Mouse (Mus musculus) erythroid progenitor cell, adult 5-6 weeks (primary cell): ENCODE measurements around the gene Fbxw15. TPM values are rescaled to one million over a fixed set of nuclear protein-coding genes. Genes with fewer than 3 reads are reported as not detected.
"Not testable (repeated sequence)": the region's sequence is repeated elsewhere in the genome, so short reads cannot be mapped to it uniquely, and the experiment has no call there.

Experiments
- ATAC-seq: replicated peaks from 2 replicates; pipeline ENCODE4 v1.8.0; 2016; ENCODE audit warnings: moderate number of reproducible peaks, mild to moderate bottlenecking, moderate TSS enrichment, inconsistent platforms; ENCODE audit not compliant: poor library complexity, low FRiP score, severe bottlenecking
- total RNA-seq, 2 experiments: library from RNA; stranded (forward) in 1 of 2; stranded (reverse) in 1 of 2; fragments of 150-400 nt in 1 of 2; fragments of 186-747, 209-891 nt in 1 of 2; gene quantifications; 2 replicates each; pipeline versions ENCODE4 v1.2.3 to v1.2.4; 2015 to 2017; ENCODE audit warnings: low replicate concordance in 2 of 2

The Fbxw15 gene
- total RNA-seq (2015; ENCODE audit: low replicate concordance) (not detected in 2 replicates), total RNA-seq (2017; ENCODE audit: low replicate concordance) (not detected in 2 replicates)

DNA sequence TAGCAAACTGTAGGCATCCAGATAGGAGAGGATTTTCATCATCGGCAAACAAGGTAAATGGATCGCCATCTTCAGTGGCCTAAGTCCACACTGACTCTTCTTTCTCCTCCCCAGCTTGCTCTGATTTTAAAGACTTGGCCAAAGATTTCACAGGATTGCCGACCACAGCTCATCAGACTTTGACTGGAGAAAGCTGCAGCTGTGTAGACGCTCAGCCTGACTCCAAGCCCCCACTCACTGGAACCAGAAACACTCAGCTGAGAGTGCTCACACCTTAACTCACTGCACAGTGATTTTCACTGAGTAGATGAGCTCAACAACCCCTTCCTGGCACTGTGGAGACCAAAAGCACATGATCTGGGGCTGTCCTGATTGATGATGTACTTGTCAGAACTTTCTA lies at the start of gene Fbxw15:
TSS of gene Fbxw15 (minus strand) at position 101 of the 400 bp plus-strand sequence.
- ATAC-seq = not testable (repeated sequence)

DNA sequence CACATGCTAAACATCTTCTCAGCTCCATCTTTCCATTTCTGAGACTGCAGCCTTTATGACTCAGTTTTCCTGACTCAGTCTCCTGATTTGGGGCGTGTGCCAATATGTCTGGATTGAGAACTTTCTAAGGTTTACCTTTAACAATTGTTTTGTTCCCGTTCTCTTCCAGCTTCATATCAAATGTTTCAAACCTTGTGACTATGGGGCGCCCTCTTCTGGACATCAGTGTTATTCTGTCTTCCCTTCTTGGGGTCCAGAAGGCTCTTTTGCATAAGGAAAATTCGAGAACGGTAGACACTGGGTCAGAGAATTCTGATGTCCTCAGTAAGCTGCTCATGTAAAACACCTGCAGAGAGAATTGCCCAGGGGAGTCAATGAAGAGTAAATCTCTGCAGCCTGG lies 38.8 kb upstream of the Fbxw15 start:
- not testable (repeated sequence) for ATAC-seq

DNA sequence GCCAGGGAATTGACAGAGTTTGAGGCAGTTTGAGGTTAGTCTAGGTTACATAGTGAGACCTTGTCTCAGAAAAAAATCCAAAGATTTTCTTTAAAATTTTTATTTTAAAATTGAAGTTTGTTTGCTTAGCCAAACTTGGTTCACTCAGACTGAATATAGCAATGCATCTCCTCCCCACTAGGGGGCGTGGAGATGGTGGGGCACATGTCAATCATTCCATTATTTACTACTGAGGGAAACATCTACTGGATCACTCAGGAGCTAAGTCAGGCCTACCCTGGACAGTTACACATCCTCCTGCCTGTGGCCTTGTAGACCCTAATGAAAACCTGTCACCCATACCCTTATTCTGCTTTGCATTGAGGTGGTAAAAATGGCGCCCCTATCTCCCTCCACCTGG lies 34.1 kb upstream of the Fbxw15 start:
- ATAC-seq = not testable (repeated sequence)

DNA sequence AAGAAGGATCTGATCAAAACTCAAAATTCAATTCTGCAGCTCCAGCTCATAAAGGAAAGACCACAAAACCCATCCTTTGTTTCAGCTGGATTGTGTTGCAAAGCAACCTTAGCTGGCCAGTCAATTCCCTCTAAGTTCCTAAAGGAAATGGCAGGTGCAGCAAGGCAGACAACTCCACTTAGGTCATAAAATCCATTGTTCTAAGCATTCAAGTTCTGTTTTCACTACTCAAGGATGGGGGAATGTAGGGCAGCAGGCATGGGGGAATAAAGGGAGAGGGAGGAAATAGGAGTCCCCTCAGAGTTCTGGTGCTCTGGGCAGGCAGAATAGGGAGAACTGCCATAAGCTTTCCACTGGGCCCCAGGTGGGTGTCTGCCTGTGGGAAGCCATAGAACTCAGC lies 29.2 kb upstream of the Fbxw15 start:
- no peak for ATAC-seq

DNA sequence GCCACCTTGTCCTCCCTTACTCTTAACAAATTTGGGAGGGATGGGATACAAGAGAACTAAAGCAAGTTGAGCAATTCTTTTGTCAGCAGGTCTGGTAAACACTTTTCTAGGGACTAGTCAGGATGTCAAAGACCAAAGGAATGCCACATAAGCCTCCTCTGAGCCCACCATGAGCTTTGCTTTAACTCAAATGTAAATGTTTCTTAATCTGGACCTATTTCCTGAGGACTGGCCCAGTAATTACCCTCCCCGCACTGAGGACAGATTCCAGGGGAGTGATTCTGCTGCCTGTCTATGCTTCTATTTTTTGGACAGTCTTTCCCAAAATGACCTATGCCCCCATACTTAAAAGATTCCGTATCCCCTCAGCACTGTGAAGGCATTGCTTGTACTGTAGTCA lies 26.8 kb upstream of the Fbxw15 start:
- ATAC-seq = no peak

DNA sequence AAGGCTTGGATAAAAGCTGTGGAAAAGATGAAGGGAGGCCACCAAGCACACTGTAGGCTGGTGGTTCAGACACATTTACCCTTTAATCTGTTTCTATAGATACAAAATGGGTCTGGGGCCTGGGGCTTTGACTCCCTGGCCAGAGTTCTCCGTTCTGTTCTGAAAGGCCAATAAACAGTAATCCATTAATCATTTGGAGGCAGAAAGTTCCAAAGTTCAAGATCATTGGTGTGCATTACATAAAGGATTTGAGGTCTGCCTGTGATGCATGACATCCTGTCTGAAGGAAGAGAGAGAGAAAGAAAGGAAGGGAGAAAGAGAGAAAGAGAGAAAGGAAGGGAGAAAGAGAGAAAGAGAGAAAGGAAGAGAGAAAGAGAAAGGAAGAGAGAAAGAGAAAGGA lies 2.5 kb downstream of the Fbxw15 start:
- no peak for ATAC-seq

DNA sequence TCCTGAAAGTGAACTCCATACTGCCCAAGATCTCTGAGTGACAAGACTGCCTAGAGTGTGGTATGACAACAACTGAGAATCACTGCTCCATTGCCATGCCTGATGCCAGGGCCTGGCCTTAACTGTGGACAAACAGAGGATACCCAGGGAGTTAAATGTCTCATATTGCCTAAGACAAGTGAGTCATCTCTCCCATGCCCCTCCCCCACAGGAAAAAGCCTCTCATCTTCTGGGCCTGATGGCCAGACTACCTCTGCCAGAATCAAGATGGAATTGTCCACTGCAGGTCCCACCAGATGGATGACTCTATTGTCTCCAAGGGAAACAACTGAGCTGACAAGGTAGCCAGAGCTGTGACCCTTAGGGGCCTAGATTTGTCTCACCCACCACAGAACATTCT lies 6.0 kb downstream of the Fbxw15 start:
- ATAC-seq = not testable (repeated sequence)

DNA sequence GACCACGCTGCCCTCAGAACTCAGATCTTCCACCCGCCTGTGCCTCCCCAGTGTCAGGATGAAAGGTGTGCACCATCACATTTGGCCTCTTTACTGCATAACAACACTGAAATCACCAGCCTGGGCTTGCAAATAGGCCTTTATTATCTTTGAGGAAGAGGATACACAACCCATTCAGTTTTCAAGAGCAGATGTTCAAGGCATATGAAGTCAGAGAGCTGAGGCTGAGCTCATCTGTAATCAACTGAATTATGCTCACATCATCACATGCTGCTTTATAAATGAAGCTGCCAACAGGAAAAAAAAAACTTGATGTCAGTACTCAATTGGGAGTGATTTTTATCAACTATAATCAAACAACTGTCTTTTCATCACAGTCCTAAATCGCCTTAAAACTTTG lies 15.6 kb downstream of the Fbxw15 start:
- no peak for ATAC-seq

DNA sequence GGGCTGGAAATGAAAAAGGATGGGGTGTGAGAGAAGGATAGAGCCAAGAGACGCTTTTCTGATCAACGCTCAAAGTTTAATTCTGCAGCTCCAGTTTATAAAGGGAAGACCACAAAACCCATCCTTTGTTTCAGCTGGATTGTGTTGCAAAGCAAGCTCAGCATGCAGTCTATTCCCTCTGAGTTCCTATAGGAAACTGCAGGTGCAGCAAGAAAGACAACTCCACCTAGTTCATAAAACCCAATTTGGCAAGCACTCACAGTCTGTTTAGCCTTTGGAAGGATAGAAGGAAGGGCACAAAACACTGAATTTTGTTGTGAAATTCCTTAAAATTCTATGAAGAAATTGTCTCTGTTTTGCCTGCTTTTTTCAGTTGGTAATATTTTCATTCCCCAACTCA lies 18.4 kb downstream of the Fbxw15 start:
- not testable (repeated sequence) for ATAC-seq

DNA sequence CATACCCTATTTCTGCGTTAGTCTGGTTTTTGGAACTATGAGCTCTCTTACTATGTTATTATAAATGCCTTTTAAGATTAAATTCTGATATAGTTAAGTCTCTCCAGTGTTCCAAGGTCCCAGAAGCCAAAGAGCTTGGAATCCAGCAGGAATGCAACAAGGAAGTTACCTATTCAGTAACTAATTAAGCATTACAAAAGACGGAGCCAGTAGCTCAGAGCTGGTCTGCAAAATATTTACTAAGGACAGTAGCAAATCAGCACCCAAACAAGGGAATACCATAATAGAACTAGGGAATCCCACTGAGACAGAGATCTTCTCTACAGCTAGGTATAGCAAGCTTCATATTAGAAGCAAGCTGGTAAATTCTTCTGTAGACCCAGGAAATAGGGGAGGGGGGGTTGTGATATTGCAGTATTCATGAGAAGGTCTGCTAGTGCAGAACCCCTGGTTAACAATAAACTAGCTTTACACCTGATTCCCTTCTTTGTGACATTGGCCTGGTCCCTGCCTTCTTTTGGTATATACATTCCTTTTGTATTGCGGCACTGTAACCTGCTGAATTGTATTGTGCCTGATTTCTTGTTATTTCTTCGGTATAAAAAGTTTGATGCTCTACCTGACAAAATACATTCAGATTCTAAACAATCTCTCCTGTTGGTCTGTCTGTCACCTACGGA lies 44.5 kb downstream of the Fbxw15 start:
- no peak for ATAC-seq

Other genes with a start within 250 kb of the Fbxw15 start
- gene Fbxw28, start 228.6 kb downstream of the Fbxw15 start, total RNA-seq (2015; ENCODE audit: low replicate concordance) = not detected in 2 replicates
- not detected in 2 replicates for gene Fbxw28, start 228.6 kb downstream of the Fbxw15 start, total RNA-seq (2017; ENCODE audit: low replicate concordance)
- not detected in 2 replicates for gene Fbxw22, start 164.0 kb downstream of the Fbxw15 start, total RNA-seq (2015; ENCODE audit: low replicate concordance)
- not detected in 2 replicates for gene Fbxw22, start 164.0 kb downstream of the Fbxw15 start, total RNA-seq (2017; ENCODE audit: low replicate concordance)
- gene Fbxw16, start 119.1 kb downstream of the Fbxw15 start, total RNA-seq (2015; ENCODE audit: low replicate concordance) = not detected in 2 replicates
- gene Fbxw16, start 119.1 kb downstream of the Fbxw15 start, total RNA-seq (2017; ENCODE audit: low replicate concordance) = not detected in 2 replicates
- not detected in 2 replicates for gene Fbxw19, start 72.4 kb downstream of the Fbxw15 start, total RNA-seq (2015; ENCODE audit: low replicate concordance)
- gene Fbxw19, start 72.4 kb downstream of the Fbxw15 start, total RNA-seq (2017; ENCODE audit: low replicate concordance) = not detected in 2 replicates
- not detected in 2 replicates for gene Fbxw24, start 57.8 kb upstream of the Fbxw15 start, total RNA-seq (2015; ENCODE audit: low replicate concordance)
- gene Fbxw24, start 57.8 kb upstream of the Fbxw15 start, total RNA-seq (2017; ENCODE audit: low replicate concordance) = not detected in 2 replicates
- not detected in 2 replicates for gene Fbxw25, start 96.4 kb upstream of the Fbxw15 start, total RNA-seq (2015; ENCODE audit: low replicate concordance)
- gene Fbxw25, start 96.4 kb upstream of the Fbxw15 start, total RNA-seq (2017; ENCODE audit: low replicate concordance) = not detected in 2 replicates
- gene Fbxw18, start 134.4 kb upstream of the Fbxw15 start, total RNA-seq (2015; ENCODE audit: low replicate concordance) = not detected in 2 replicates
- gene Fbxw18, start 134.4 kb upstream of the Fbxw15 start, total RNA-seq (2017; ENCODE audit: low replicate concordance) = not detected in 2 replicates
- gene Fbxw26, start 177.8 kb upstream of the Fbxw15 start, total RNA-seq (2015; ENCODE audit: low replicate concordance) = not detected in 2 replicates
- gene Fbxw26, start 177.8 kb upstream of the Fbxw15 start, total RNA-seq (2017; ENCODE audit: low replicate concordance) = not detected in 2 replicates
- gene Fbxw27, start 222.4 kb upstream of the Fbxw15 start, total RNA-seq (2015; ENCODE audit: low replicate concordance) = not detected in 2 replicates
- gene Fbxw27, start 222.4 kb upstream of the Fbxw15 start, total RNA-seq (2017; ENCODE audit: low replicate concordance) = not detected in 2 replicates
- not detected in 2 replicates for gene Spink8, start 244.0 kb upstream of the Fbxw15 start, total RNA-seq (2015; ENCODE audit: low replicate concordance)
- not detected in 2 replicates for gene Spink8, start 244.0 kb upstream of the Fbxw15 start, total RNA-seq (2017; ENCODE audit: low replicate concordance)